In genomic region chr1:166908231-166908805, GRCm38 (mm10) we compare ENCODE assay signal across 19 mouse cellular contexts.
DNase-seq lines count a peak whose midpoint lies in the region; ATAC-seq and TF ChIP-seq lines count a peak whose summit lies in the region.
"Had no signal": no experiment of that assay in that cellular context is flagged by ENCODE, and none has a peak within 500 bp of the region (broad histone marks: within the 10 kb centered on the region; RNA-seq: fewer than 3 reads in every experiment).

No protein-coding gene starts in this region.

- no peaks in the 10 kb centered on the region for H3K27me3 ChIP-seq in lung, embryonic 14.5 days (ENCODE audit: insufficient read depth, low read length)
- no peaks in the 10 kb centered on the region for H3K27me3 ChIP-seq in liver, embryonic 12.5 days (replicated peaks)
- H3K27me3 ChIP-seq: embryonic facial prominence, embryonic 12.5 days; forebrain, embryonic 13.5 days; heart, embryonic 15.5 days; hindbrain, embryonic 13.5 days; Patski had no signal

- H3K36me3 ChIP-seq in lung, embryonic 14.5 days (ENCODE audit: insufficient read depth): no peaks in the 10 kb centered on the region
- no peaks in the 10 kb centered on the region for H3K36me3 ChIP-seq in liver, embryonic 12.5 days
- H3K36me3 ChIP-seq: embryonic facial prominence, embryonic 12.5 days; heart, embryonic 15.5 days; hindbrain, embryonic 13.5 days had no signal

- H3K4me2 ChIP-seq in lung, embryonic 14.5 days: no peak overlapping the region
- no peak overlapping the region for H3K4me2 ChIP-seq in liver, embryonic 12.5 days
- H3K4me2 ChIP-seq: embryonic facial prominence, embryonic 12.5 days; forebrain, embryonic 13.5 days; heart, embryonic 15.5 days; hindbrain, embryonic 13.5 days had no signal

- H3K4me3 ChIP-seq in lung, embryonic 14.5 days (ENCODE audit: low read depth, low read length): no peak overlapping the region
- no peak overlapping the region for H3K4me3 ChIP-seq in liver, embryonic 12.5 days
- H3K4me3 ChIP-seq: embryonic facial prominence, embryonic 12.5 days; erythroblast, embryonic 14.5 days; forebrain, embryonic 13.5 days; heart, embryonic 15.5 days; hindbrain, embryonic 13.5 days had no signal

- H3K4me1 ChIP-seq in lung, embryonic 14.5 days (ENCODE audit: insufficient read depth): no peaks in the 10 kb centered on the region
- H3K4me1 ChIP-seq in liver, embryonic 12.5 days: no peaks in the 10 kb centered on the region
- H3K4me1 ChIP-seq: embryonic facial prominence, embryonic 12.5 days; forebrain, embryonic 13.5 days; heart, embryonic 15.5 days; hindbrain, embryonic 13.5 days had no signal

- WGBS in lung, embryonic 14.5 days: 65% methylated on average over 10 of the region's 10 CpGs
- 60% methylated on average over 10 of the region's 10 CpGs for WGBS in liver, embryonic 12.5 days (ENCODE audit: insufficient replicate concordance)

- no peak overlapping the region for H3K9ac ChIP-seq in lung, embryonic 14.5 days
- no peak overlapping the region for H3K9ac ChIP-seq in liver, embryonic 12.5 days
- H3K9ac ChIP-seq: embryonic facial prominence, embryonic 12.5 days; forebrain, embryonic 13.5 days; heart, embryonic 15.5 days; hindbrain, embryonic 13.5 days; liver, embryonic 14.5 days had no signal

- no peak for ATAC-seq in lung, embryonic 14.5 days (ENCODE audit: insufficient read depth)
- no peak for ATAC-seq in liver, embryonic 12.5 days
- ATAC-seq: forebrain, embryonic 13.5 days; Patski had no signal

- no peaks in the 10 kb centered on the region for H3K9me3 ChIP-seq in lung, embryonic 14.5 days (ENCODE audit: low read depth, low read length)
- no peaks in the 10 kb centered on the region for H3K9me3 ChIP-seq in liver, embryonic 12.5 days (replicated peaks)
- H3K9me3 ChIP-seq: embryonic facial prominence, embryonic 12.5 days; forebrain, embryonic 13.5 days; heart, embryonic 15.5 days; hindbrain, embryonic 13.5 days had no signal

- TF ChIP-seq CTCF in lung, embryonic 14.5 days (IDR thresholded peaks at IDR 0.05; ENCODE audit: low read depth): no peak

- DNase-seq in cerebellum, adult 11-12 months: peak; percentile 4
- no peak for DNase-seq in cerebellum, adult 11 months
- DNase-seq in lung, embryonic 14.5 days: peak; percentile 17
- DNase-seq in lung, postnatal 36 days: no peak
- peak; percentile 31 for DNase-seq in adrenal gland, postnatal 14 days
- DNase-seq in embryo, embryonic 10 days (ENCODE audit: low spot score): no peak
- DNase-seq: heart, postnatal 36 days; kidney, adult 11 months; kidney, postnatal 4 days; thymus, adult 18-20 months had no signal

- no peak overlapping the region for H3K27ac ChIP-seq in lung, embryonic 14.5 days (ENCODE audit: low read depth)
- no peak overlapping the region for H3K27ac ChIP-seq in liver, embryonic 12.5 days
- H3K27ac ChIP-seq: embryonic facial prominence, embryonic 12.5 days; forebrain, embryonic 13.5 days; heart, embryonic 15.5 days; hindbrain, embryonic 13.5 days; liver, embryonic 14.5 days; macrophage had no signal

Comparison
In these comparisons a context has a peak if more than half of its experiments do, and no peak if none do; other contexts are left out.
1. DNase-seq: peak in cerebellum, adult 11-12 months (single experiment), lung, embryonic 14.5 days (single experiment) and adrenal gland, postnatal 14 days (single experiment); none in cerebellum, adult 11 months (single experiment), lung, postnatal 36 days (single experiment) and embryo, embryonic 10 days (single experiment).